Mouse (Mus musculus) olfactory bulb, adult 2 months (tissue): Measurements from ENCODE around the gene Pdcd2. TPM values are rescaled to one million over a fixed set of nuclear protein-coding genes. Genes with fewer than 3 reads are reported as not detected.
A peak's percentile ranks its signal among the peaks of the same experiment; 100 is the strongest.

Experiments
- H3K27ac ChIP-seq: fragments of 200-500 bp; 2 replicates; pipeline ENCODE4 v1.5.1; 2012; ENCODE audit warnings: low read depth, low read length; ENCODE audit not compliant: insufficient read depth
- H3K4me1 ChIP-seq: fragments of 200-500 bp; 2 replicates; pipeline ENCODE4 v1.6.1; 2012; ENCODE audit warnings: low read length; ENCODE audit not compliant: control insufficient read depth, insufficient read depth
- H3K4me3 ChIP-seq: fragments of 200-500 bp; 2 replicates; pipeline ENCODE4 v1.5.1; 2012; ENCODE audit warnings: mild to moderate bottlenecking, low read depth, low read length, moderate library complexity; ENCODE audit not compliant: insufficient read depth
- CTCF ChIP-seq: fragments of 200-500 bp; IDR thresholded peaks from 2 replicates; pipeline ENCODE4 v1.5.1; 2012; ENCODE audit warnings: low read depth, mild to moderate bottlenecking, low read length, moderate library complexity; ENCODE audit not compliant: insufficient read depth
- POLR2A ChIP-seq: fragments of 200-500 bp; IDR thresholded peaks from 2 replicates; pipeline ENCODE4 v1.6.1; 2012; ENCODE audit warnings: mild to moderate bottlenecking, low read depth, low read length, moderate library complexity; ENCODE audit not compliant: insufficient read depth
- WGBS: fragments of 180-500 bp; shearing (Covaris S2); methylation state at CpG from one replicate; pipeline ENCODE4 v1.1.7; 2018; 5-methylcytosine and 5-hydroxymethylcytosine counted together
- polyA plus RNA-seq: library from polyadenylated mRNA; stranded (reverse); fragments of >200 nt; gene quantifications from 2 replicates; pipeline ENCODE4 v1.2.4, GENCODE M21; 2012; ENCODE audit warnings: low replicate concordance; ENCODE audit not compliant: missing spikeins, insufficient read depth, insufficient read length

Gene Pdcd2
- polyA plus RNA-seq, 1 experiment = not detected

GRCm38 (mm10) chr17:15510694-15511093, 16.4 kb downstream of the Pdcd2 start:
- Histone ChIP-seq H3K4me1 (no peaks in the 10 kb centered on the region), H3K27ac (no peak overlapping the region), H3K4me3 (no peak overlapping the region)
- 55% methylated on average over 2 of the region's 2 CpGs for WGBS
- TF ChIP-seq CTCF (no peak), POLR2A (no peak)

- 1% methylated on average over 63 of the region's 63 CpGs for WGBS
Measured at GRCm38 (mm10) chr17:15499656-15500394, 27.3 kb downstream of the Pdcd2 start, which contains the start of the genes Psmb1 and Tbp. Gene Psmb1, minus strand, starts transcription at chr17:15499751. Gene Tbp, plus strand, starts transcription at chr17:15499888.

DNA sequence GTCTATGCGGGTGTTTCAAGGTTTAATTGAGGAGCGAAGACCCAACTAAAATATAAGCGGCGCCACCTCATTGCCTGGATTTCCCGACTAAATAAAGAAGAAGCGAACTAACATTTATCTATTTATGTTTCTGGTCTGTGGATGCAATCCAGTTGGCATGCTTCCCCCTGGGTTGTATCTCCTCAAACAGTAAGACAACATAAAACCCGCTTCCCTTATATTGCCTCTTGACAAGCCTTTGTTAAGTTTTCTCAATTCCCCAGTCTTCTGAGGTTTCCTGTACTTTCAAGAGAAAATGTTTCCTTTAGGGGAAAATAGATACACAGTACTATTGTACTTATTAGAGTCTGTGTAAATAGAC, 28.4 kb downstream of the Pdcd2 start:
- no peak for TF ChIP-seq CTCF
- TF ChIP-seq POLR2A = no peak
- 33% methylated on average over 7 of the region's 7 CpGs for WGBS
- H3K4me3 ChIP-seq = peak overlapping the region; percentile 86; the same call in 1 of the 2 replicates
- peak overlapping the region; percentile 72 for H3K27ac ChIP-seq
- H3K4me1 ChIP-seq = no peaks in the 10 kb centered on the region

More at GRCm38 (mm10) chr17:15499656-15500394, 27.3 kb downstream of the Pdcd2 start, which contains the start of the genes Psmb1 and Tbp:
- Histone ChIP-seq H3K27ac (peak within 1 kb of the TSS; percentile 72), H3K4me3 (peak within 1 kb of the TSS; percentile 88), H3K4me1 (no peaks in the 10 kb centered on the region)
- no peak for TF ChIP-seq CTCF
- peak; percentile 41; the same call in 1 of the 2 replicates for TF ChIP-seq POLR2A

DNA sequence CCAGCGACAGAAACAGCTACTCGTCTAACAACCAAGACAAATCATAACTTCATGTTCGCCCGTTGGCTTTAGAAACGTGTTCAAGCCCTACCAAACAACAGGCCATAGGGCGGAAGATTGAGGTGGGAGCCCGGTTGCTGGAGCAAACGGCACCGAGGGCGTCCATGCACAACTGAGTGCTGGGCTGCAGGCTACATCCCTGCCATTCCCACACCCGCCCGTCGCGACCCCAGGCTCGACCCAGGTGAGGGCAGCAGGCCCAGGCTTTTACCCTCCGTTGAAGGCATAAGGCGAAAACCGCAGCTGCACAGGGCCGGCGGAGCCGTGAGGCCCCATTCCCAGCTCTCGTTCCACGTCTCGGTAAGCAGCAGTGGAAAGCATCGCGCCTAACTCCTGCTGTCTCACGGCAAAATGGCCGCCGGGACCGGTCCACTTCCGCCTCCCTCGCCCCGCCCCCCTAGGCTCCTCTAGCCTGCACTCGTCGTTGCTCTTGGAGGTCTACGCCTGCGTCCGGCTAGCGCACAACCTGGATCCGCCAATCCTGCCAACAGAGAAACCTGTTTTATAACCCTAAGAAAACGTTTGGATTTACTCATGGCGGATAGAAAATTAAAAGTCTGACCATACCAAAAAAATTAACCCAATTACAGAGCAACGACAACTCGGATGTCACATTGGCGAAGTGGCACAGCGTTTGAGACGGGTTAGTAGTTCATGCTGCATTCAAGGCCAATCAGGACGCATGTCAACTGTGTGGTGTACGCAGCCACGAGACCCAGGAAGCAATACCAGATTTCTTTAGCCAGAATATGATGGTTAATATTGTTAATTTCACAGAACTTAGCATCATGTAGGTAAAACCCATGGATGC, 29.0 kb downstream of the Pdcd2 start:
- Histone ChIP-seq H3K4me1 (no peaks in the 10 kb centered on the region), H3K4me3 (peak overlapping the region; percentile 86), H3K27ac (peak overlapping the region; percentile 79)
- peak; percentile 60 for TF ChIP-seq POLR2A
- no peak for TF ChIP-seq CTCF
- WGBS = under 1% methylated on average over 50 of the region's 50 CpGs

GRCm38 (mm10) chr17:15490542-15490941, 36.6 kb downstream of the Pdcd2 start:
- Histone ChIP-seq H3K4me1 (no peaks in the 10 kb centered on the region), H3K4me3 (no peak overlapping the region), H3K27ac (no peak overlapping the region)
- WGBS = 86% methylated on average over 7 of the region's 7 CpGs
- no peak for TF ChIP-seq POLR2A

GRCm38 (mm10) chr17:15472671-15473070, 54.4 kb downstream of the Pdcd2 start:
- WGBS = 90% methylated on average over 4 of the region's 4 CpGs
- Histone ChIP-seq H3K4me1 (no peaks in the 10 kb centered on the region), H3K4me3 (no peak overlapping the region), H3K27ac (no peak overlapping the region)
- no peak for TF ChIP-seq CTCF
- TF ChIP-seq POLR2A = no peak

Other genes starting within 250 kb of the Pdcd2 start
- gene Dll1, start 150.4 kb downstream of the Pdcd2 start, polyA plus RNA-seq = not detected in 2 replicates
- not detected in 2 replicates for gene Fam120b, start 131.1 kb downstream of the Pdcd2 start, polyA plus RNA-seq
- not detected in 2 replicates for gene Psmb1, start 27.6 kb downstream of the Pdcd2 start, polyA plus RNA-seq
- gene Tbp, start 27.4 kb downstream of the Pdcd2 start, polyA plus RNA-seq = 474 TPM in 1 of 2 replicates, not detected in the other
- not detected in 2 replicates for gene Prdm9, start 37.1 kb upstream of the Pdcd2 start, polyA plus RNA-seq
- 235 TPM in 1 of 2 replicates, not detected in the other for gene Chd1, start 177.7 kb upstream of the Pdcd2 start, polyA plus RNA-seq